Mouse (Mus musculus) MEL (cell line): ENCODE results near the gene Htr5a. TPM values are rescaled to one million over a fixed set of nuclear protein-coding genes. Genes with fewer than 3 reads are reported as not detected.

ENCODE experiments used
- DNase-seq: peaks from one replicate; pipeline ENCODE4 v3.0.0; 2011; ENCODE audit warnings: low read depth, low spot score
- H3K27ac ChIP-seq: 2 replicates; pipeline ENCODE4 v1.5.1; 2012; ENCODE audit warnings: low read depth, mild to moderate bottlenecking, control low read depth, low read length, moderate library complexity; ENCODE audit not compliant: control insufficient read depth
- H3K27me3 ChIP-seq, 2 experiments: fragments of 150-350 bp in 1 of 2; sonication (generic) in 1 of 2; 2 replicates each; pipeline ENCODE4 v1.6.1; 2012; ENCODE audit warnings: low read length in 2 of 2, mild to moderate bottlenecking in 2 of 2, improper control_type of control experiment in 1 of 2, moderate library complexity in 1 of 2; ENCODE audit not compliant: insufficient read depth in 2 of 2, control insufficient read depth in 1 of 2
- H3K36me3 ChIP-seq, 2 experiments: 2 replicates each; pipeline ENCODE4 v1.6.1; 2012 to 2014; ENCODE audit warnings: low read length in 2 of 2, improper control_type of control experiment in 1 of 2, inconsistent platforms in 1 of 2, mild to moderate bottlenecking in 1 of 2; ENCODE audit not compliant: insufficient read depth in 2 of 2, control insufficient read depth in 1 of 2
- H3K4me1 ChIP-seq, 2 experiments: fragments of 150-350 bp in 1 of 2; sonication (generic) in 1 of 2; 2 replicates each; pipeline ENCODE4 v1.6.1; 2012; ENCODE audit warnings: low read length in 2 of 2, improper control_type of control experiment in 1 of 2, mild to moderate bottlenecking in 1 of 2; ENCODE audit not compliant: insufficient read depth in 2 of 2, control insufficient read depth in 1 of 2
- H3K4me3 ChIP-seq, 2 experiments: fragments of 150-350 bp in 1 of 2; sonication (generic) in 1 of 2; 2 replicates each; pipeline ENCODE4 v1.5.1; 2012; ENCODE audit warnings: low read depth in 2 of 2, low read length in 2 of 2, mild to moderate bottlenecking in 2 of 2, moderate library complexity in 2 of 2, control low read depth in 1 of 2, improper control_type of control experiment in 1 of 2; ENCODE audit not compliant: control insufficient read depth in 1 of 2, insufficient read depth in 1 of 2
- H3K79me2 ChIP-seq: 2 replicates; pipeline ENCODE4 v1.6.1; 2012; ENCODE audit warnings: mild to moderate bottlenecking, low read length, moderate library complexity; ENCODE audit not compliant: control insufficient read depth, poor library complexity, insufficient read depth
- H3K9ac ChIP-seq: 2 replicates; pipeline ENCODE4 v1.6.1; 2012; ENCODE audit warnings: low read depth, mild to moderate bottlenecking, control low read depth, low read length, moderate library complexity; ENCODE audit not compliant: control insufficient read depth, poor library complexity, severe bottlenecking
- H3K9me3 ChIP-seq: fragments of 150-350 bp; sonication (generic); replicated peaks from 2 replicates; pipeline ENCODE4 v1.6.1; 2012; ENCODE audit warnings: mild to moderate bottlenecking, low read length, improper control_type of control experiment, moderate library complexity; ENCODE audit not compliant: insufficient read depth
- ETS1 ChIP-seq: IDR thresholded peaks from 2 replicates; pipeline ENCODE4 v1.6.1; 2012; ENCODE audit warnings: low read depth, mild to moderate bottlenecking, inconsistent platforms, low read length, improper control_type of control experiment, moderate library complexity
- GABPA ChIP-seq: IDR thresholded peaks from 2 replicates; pipeline ENCODE4 v1.6.1; 2012; ENCODE audit warnings: low read depth, mild to moderate bottlenecking, inconsistent platforms, low read length, improper control_type of control experiment, moderate library complexity
- JUND ChIP-seq: IDR thresholded peaks from 2 replicates; pipeline ENCODE4 v1.6.1; 2011; ENCODE audit warnings: low read depth, mild to moderate bottlenecking, improper control_type of control experiment, low read length
- MAZ ChIP-seq: IDR thresholded peaks from 2 replicates; pipeline ENCODE4 v1.6.1; 2012; ENCODE audit warnings: low read depth, mild to moderate bottlenecking, inconsistent platforms, low read length, improper control_type of control experiment
- MXI1 ChIP-seq: IDR thresholded peaks from 2 replicates; pipeline ENCODE4 v1.6.1; 2011; ENCODE audit warnings: mild to moderate bottlenecking, low read depth, low read length, improper control_type of control experiment
- MYB ChIP-seq: IDR thresholded peaks from 2 replicates; pipeline ENCODE4 v1.6.1; 2011; ENCODE audit warnings: mild to moderate bottlenecking, low read depth, low read length, improper control_type of control experiment
- MYC ChIP-seq: IDR thresholded peaks from 2 replicates; pipeline ENCODE4 v1.6.1; 2011; ENCODE audit warnings: low read depth, mild to moderate bottlenecking, low read length, improper control_type of control experiment, moderate library complexity
- POLR2AphosphoS2 ChIP-seq: IDR thresholded peaks from 2 replicates; pipeline ENCODE4 v1.6.1; 2011; ENCODE audit warnings: low read length, improper control_type of control experiment
- POLR2AphosphoS5 ChIP-seq: IDR thresholded peaks from 2 replicates; pipeline ENCODE4 v1.6.1; 2012; ENCODE audit warnings: low read depth, borderline replicate concordance, mild to moderate bottlenecking, inconsistent platforms, low read length, moderate library complexity, mixed read lengths
- RCOR1 ChIP-seq: IDR thresholded peaks from 2 replicates; pipeline ENCODE4 v1.6.1; 2012; ENCODE audit warnings: low read depth, mild to moderate bottlenecking, inconsistent platforms, low read length, improper control_type of control experiment
- UBTF ChIP-seq: IDR thresholded peaks from 2 replicates; pipeline ENCODE4 v1.6.1; 2012; ENCODE audit warnings: low read depth, mild to moderate bottlenecking, inconsistent platforms, low read length, improper control_type of control experiment, moderate library complexity, borderline replicate concordance; ENCODE audit not compliant: insufficient read depth
- USF1 ChIP-seq: IDR thresholded peaks from 2 replicates; pipeline ENCODE4 v1.6.1; 2014; ENCODE audit warnings: low read depth, mild to moderate bottlenecking, inconsistent platforms, low read length, improper control_type of control experiment, moderate library complexity
- USF2 ChIP-seq, 2 experiments: IDR thresholded peaks; 2 replicates each; pipeline ENCODE4 v1.6.1; 2011 to 2012; ENCODE audit warnings: improper control_type of control experiment in 2 of 2, low read length in 2 of 2, borderline replicate concordance in 1 of 2, inconsistent platforms in 1 of 2, low read depth in 1 of 2, mild to moderate bottlenecking in 1 of 2; ENCODE audit not compliant: insufficient read depth in 1 of 2
- ZKSCAN1 ChIP-seq: IDR thresholded peaks from 2 replicates; pipeline ENCODE4 v1.6.1; 2012; ENCODE audit warnings: low read depth, mild to moderate bottlenecking, inconsistent platforms, low read length, improper control_type of control experiment, moderate library complexity
- polyA plus RNA-seq, 2 experiments: library from polyadenylated mRNA; stranded (reverse) in 1 of 2; unstranded in 1 of 2; fragments of >175 nt in 1 of 2; fragments of >200 nt in 1 of 2; gene quantifications; 2 replicates each; pipeline versions ENCODE4 v1.2.1 to v1.2.4; 2012; ENCODE audit warnings: low replicate concordance in 2 of 2, low read depth in 1 of 2; ENCODE audit not compliant: insufficient read length in 2 of 2, insufficient read depth in 1 of 2, missing spikeins in 1 of 2
- total RNA-seq: library from RNA; depleted of rRNA; stranded (reverse); fragments of 300-350 nt; gene quantifications from 2 replicates; pipeline ENCODE4 v1.2.3, GENCODE M21; 2012

Htr5a gene
- total and polyA plus RNA-seq, 3 experiments: not detected

- no peak for DNase-seq
- H3K9ac ChIP-seq: no peak overlapping the region
- TF ChIP-seq MXI1 (no peak), RCOR1 (no peak), POLR2AphosphoS2 (no peak), ZKSCAN1 (no peak), MYC (no peak)
- H3K79me2 ChIP-seq: no peaks in the 10 kb centered on the region
- peaks cover 0 to 2% of the 10 kb centered on the region in 2 experiments; a peak in 1 of 4 replicates for H3K27me3 ChIP-seq
- no peaks in the 10 kb centered on the region for H3K9me3 ChIP-seq
- no peaks in the 10 kb centered on the region for H3K4me1 ChIP-seq
- no peaks in the 10 kb centered on the region for H3K36me3 ChIP-seq
- H3K4me3 ChIP-seq: no peak overlapping the region
- no peak overlapping the region for H3K27ac ChIP-seq
Measured at GRCm38 (mm10) chr5:27827971-27828370, 14.0 kb upstream of the Htr5a start.

GRCm38 (mm10) chr5:27835096-27835495 is 6.9 kb upstream of the Htr5a start:
- H3K27me3 ChIP-seq: 0 out of 4 replicates have a peak, but pooled peaks cover 0 to 2% of the 10 kb centered on the region in 2 experiments
- H3K27ac ChIP-seq: no peak overlapping the region
- H3K4me1 ChIP-seq: no peaks in the 10 kb centered on the region
- no peaks in the 10 kb centered on the region for H3K36me3 ChIP-seq
- no peak overlapping the region for H3K9ac ChIP-seq
- no peak for TF ChIP-seq USF2 (IDR thresholded peaks at IDR 0.05; ENCODE audit: borderline replicate concordance in 1 of 2, insufficient read depth in 1 of 2, low read depth in 1 of 2, low read length in 2 of 2)
- H3K79me2 ChIP-seq: no peaks in the 10 kb centered on the region
- H3K4me3 ChIP-seq: no peak overlapping the region
- DNase-seq: no peak
- H3K9me3 ChIP-seq: no peaks in the 10 kb centered on the region

DNA sequence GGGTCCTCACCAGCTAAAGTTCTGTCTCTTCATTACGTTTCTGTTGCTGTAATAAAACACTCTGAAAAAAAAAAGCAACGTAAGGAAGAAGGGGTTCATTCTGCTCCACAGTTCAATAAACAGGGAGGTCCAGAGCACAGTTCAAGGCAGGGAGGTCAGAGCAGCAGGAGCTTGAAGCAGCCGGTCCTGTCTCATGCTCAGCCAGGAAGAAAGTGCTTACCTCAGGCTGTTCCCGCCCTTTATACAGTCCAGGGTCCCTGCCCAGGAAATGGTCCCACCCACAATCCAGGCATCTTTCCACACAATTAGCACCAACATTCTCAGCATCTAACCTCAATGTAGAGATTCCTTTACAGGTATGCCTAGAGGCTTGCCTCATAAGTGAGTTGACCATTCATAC is 3.9 kb upstream of the Htr5a start:
- Histone ChIP-seq H3K79me2 (no peaks in the 10 kb centered on the region), H3K27ac (no peak overlapping the region), H3K27me3 (0 out of 4 replicates have a peak, but pooled peaks cover 0 to 2% of the 10 kb centered on the region in 2 experiments), H3K4me3 (no peak overlapping the region), H3K36me3 (no peaks in the 10 kb centered on the region), H3K9me3 (no peaks in the 10 kb centered on the region), H3K4me1 (no peaks in the 10 kb centered on the region), H3K9ac (no peak overlapping the region)
- DNase-seq: no peak
- TF ChIP-seq ETS1 (no peak), MXI1 (no peak), POLR2AphosphoS5 (no peak), MAZ (no peak), ZKSCAN1 (no peak), UBTF (no peak), MYB (no peak), JUND (no peak), GABPA (no peak), USF1 (no peak)
